Mouse (Mus musculus) thymus, postnatal 14 days (tissue): ENCODE data around the gene Rrp36.

Experiments used
- DNase-seq: peaks from one replicate; pipeline ENCODE4 v3.0.0; 2021

Rrp36 gene

GRCm38 (mm10) chr17:46645561-46646321, 28.4 kb downstream of the Rrp36 start, which contains the start of the genes Klc4 and Mrpl2:
TSS of gene Klc4 (minus strand) at chr17:46646022.
TSS of gene Mrpl2 (plus strand) at chr17:46646229.
- peak; percentile 99 for DNase-seq

GRCm38 (mm10) chr17:46644916-46645475, 29.2 kb downstream of the Rrp36 start:
- DNase-seq, result peak; percentile 23

GRCm38 (mm10) chr17:46644152-46644805, 29.9 kb downstream of the Rrp36 start:
- no peak for DNase-seq

GRCm38 (mm10) chr17:46642060-46642459, 32.1 kb downstream of the Rrp36 start:
- no peak for DNase-seq

GRCm38 (mm10) chr17:46639929-46640328, 34.2 kb downstream of the Rrp36 start:
- no peak for DNase-seq

- peak; percentile 56 for DNase-seq
Measured at GRCm38 (mm10) chr17:46636831-46637523, 37.2 kb downstream of the Rrp36 start.

GRCm38 (mm10) chr17:46629685-46630441, 44.3 kb downstream of the Rrp36 start:
- DNase-seq, result peak; percentile 58

- peak; percentile 88 for DNase-seq
Measured at GRCm38 (mm10) chr17:46628791-46629684, 45.1 kb downstream of the Rrp36 start, which contains the start of gene Ptk7. TSS of gene Ptk7 (minus strand) at chr17:46629504.

- DNase-seq, result no peak
Measured at GRCm38 (mm10) chr17:46628471-46628790, 45.7 kb downstream of the Rrp36 start.

GRCm38 (mm10) chr17:46627409-46627808, 46.7 kb downstream of the Rrp36 start:
- DNase-seq, result no peak

- no peak for DNase-seq
Measured at GRCm38 (mm10) chr17:46624598-46624997, 49.6 kb downstream of the Rrp36 start.

GRCm38 (mm10) chr17:46623819-46624557, 50.2 kb downstream of the Rrp36 start:
- DNase-seq, result no peak

GRCm38 (mm10) chr17:46622269-46622668, 51.9 kb downstream of the Rrp36 start:
- no peak for DNase-seq

- DNase-seq, result no peak
Measured at GRCm38 (mm10) chr17:46621324-46621723, 52.8 kb downstream of the Rrp36 start.

- no peak for DNase-seq
Measured at GRCm38 (mm10) chr17:46619683-46620357, 54.3 kb downstream of the Rrp36 start.

GRCm38 (mm10) chr17:46618769-46619682, 55.1 kb downstream of the Rrp36 start:
- DNase-seq, result no peak

- no peak for DNase-seq
Measured at GRCm38 (mm10) chr17:46618394-46618768, 55.8 kb downstream of the Rrp36 start.

GRCm38 (mm10) chr17:46617799-46618198, 56.4 kb downstream of the Rrp36 start:
- DNase-seq, result no peak
